Mouse (Mus musculus): Measurements from ENCODE around the gene Fnbp4. TPM values are rescaled to one million over a fixed set of nuclear protein-coding genes. Genes with fewer than 3 reads are reported as not detected.

Fnbp4 gene
- total and polyA plus RNA-seq, 3 experiments, result 33.6 to 74.0 (median 48.8) TPM

- H3K79me2 ChIP-seq (replicated peaks; ENCODE audit: control insufficient read depth, extremely low read depth, insufficient read depth, poor library complexity, severe bottlenecking), result 0 out of 2 replicates have a peak, but pooled peaks cover 4% of the 10 kb centered on the region
- no peaks in the 10 kb centered on the region for H3K9me3 ChIP-seq (replicated peaks; ENCODE audit: low read length)
- TF ChIP-seq ZC3H11A (IDR thresholded peaks at IDR 0.05; ENCODE audit: low read depth, low read length), result no peak
- no peak overlapping the region for H3K4me2 ChIP-seq (ENCODE audit: insufficient read depth, low read depth, poor library complexity, severe bottlenecking)
- H3K36me3 ChIP-seq (replicated peaks in 1 of 2; ENCODE audit: control insufficient read depth in 1 of 2, insufficient read depth in 1 of 2, low read length in 1 of 2), result peaks cover 22 to 47% of the 10 kb centered on the region in 2 experiments
- H3K4me1 ChIP-seq (ENCODE audit: control insufficient read depth in 1 of 2, insufficient read depth in 2 of 2), result peaks cover 0 to 44% of the 10 kb centered on the region in 2 experiments; a peak in 2 of 4 replicates
- no peak for DNase-seq (ENCODE audit: extremely low read depth)
- no peaks in the 10 kb centered on the region for H3K27me3 ChIP-seq (replicated peaks)
- no peak overlapping the region for H3K9ac ChIP-seq (ENCODE audit: insufficient read depth, low read depth)
- in situ Hi-C loops (cut with MboI; ENCODE audit: low pct_ligation_motif_present, low pct_unique_long_range_greater_than_20kb, low sequenced_read_pairs) (no loop called here), dilution Hi-C loops (cut with MboI; ENCODE audit: extremely low pct_ligation_motif_present, extremely low pct_unique_long_range_greater_than_20kb, low sequenced_read_pairs) (no loop called here)
- no peak overlapping the region for H3K27ac ChIP-seq (ENCODE audit: insufficient read depth, low read depth)
- H3K4me3 ChIP-seq (replicated peaks in 1 of 3; ENCODE audit: low read depth in 2 of 3, low read length in 2 of 3, poor library complexity in 1 of 3), result no peak overlapping the region
Measured at GRCm38 (mm10) chr2:90782901-90783486, 37.8 kb downstream of the Fnbp4 start.

- Histone ChIP-seq H3K9ac (ENCODE audit: insufficient read depth, low read depth) (no peak overlapping the region), H3K4me1 (ENCODE audit: control insufficient read depth in 1 of 2, insufficient read depth in 2 of 2) (no peaks in the 10 kb centered on the region), H3K4me3 (replicated peaks in 1 of 3; ENCODE audit: low read depth in 2 of 3, low read length in 2 of 3, poor library complexity in 1 of 3) (no peak overlapping the region), H3K79me2 (replicated peaks; ENCODE audit: control insufficient read depth, extremely low read depth, insufficient read depth, poor library complexity, severe bottlenecking) (no peaks in the 10 kb centered on the region), H3K27ac (ENCODE audit: insufficient read depth, low read depth) (no peak overlapping the region), H3K4me2 (ENCODE audit: insufficient read depth, low read depth, poor library complexity, severe bottlenecking) (no peak overlapping the region), H3K27me3 (replicated peaks) (no peaks in the 10 kb centered on the region), H3K9me3 (replicated peaks; ENCODE audit: low read length) (no peaks in the 10 kb centered on the region), H3K36me3 (replicated peaks in 1 of 2; ENCODE audit: control insufficient read depth in 1 of 2, insufficient read depth in 1 of 2, low read length in 1 of 2) (peaks cover 0 to 9% of the 10 kb centered on the region in 2 experiments)
- dilution Hi-C loops (cut with MboI; ENCODE audit: extremely low pct_ligation_motif_present, extremely low pct_unique_long_range_greater_than_20kb, low sequenced_read_pairs), result no loop called here
- in situ Hi-C loops (cut with MboI; ENCODE audit: low pct_ligation_motif_present, low pct_unique_long_range_greater_than_20kb, low sequenced_read_pairs), result no loop called here
- TF ChIP-seq MEF2A (IDR thresholded peaks at IDR 0.05; ENCODE audit: borderline replicate concordance, low read depth, low read length) (no peak), ZC3H11A (IDR thresholded peaks at IDR 0.05; ENCODE audit: low read depth, low read length) (no peak), POLR2A (IDR thresholded peaks at IDR 0.05; ENCODE audit: low read depth, low read length) (no peak)
- DNase-seq (ENCODE audit: extremely low read depth), result no peak
Measured at GRCm38 (mm10) chr2:90788126-90788525, 43.0 kb downstream of the Fnbp4 start.

GRCm38 (mm10) chr2:90808241-90809126, 63.3 kb downstream of the Fnbp4 start:
- Histone ChIP-seq H3K27ac (ENCODE audit: insufficient read depth, low read depth) (no peak overlapping the region), H3K36me3 (replicated peaks in 1 of 2; ENCODE audit: control insufficient read depth in 1 of 2, insufficient read depth in 1 of 2, low read length in 1 of 2) (no peaks in the 10 kb centered on the region), H3K79me2 (replicated peaks; ENCODE audit: control insufficient read depth, extremely low read depth, insufficient read depth, poor library complexity, severe bottlenecking) (no peaks in the 10 kb centered on the region), H3K4me2 (ENCODE audit: insufficient read depth, low read depth, poor library complexity, severe bottlenecking) (no peak overlapping the region), H3K9ac (ENCODE audit: insufficient read depth, low read depth) (no peak overlapping the region), H3K9me3 (replicated peaks; ENCODE audit: low read length) (no peaks in the 10 kb centered on the region), H3K27me3 (replicated peaks) (no peaks in the 10 kb centered on the region), H3K4me3 (replicated peaks in 1 of 3; ENCODE audit: low read depth in 2 of 3, low read length in 2 of 3, poor library complexity in 1 of 3) (no peak overlapping the region), H3K4me1 (ENCODE audit: control insufficient read depth in 1 of 2, insufficient read depth in 2 of 2) (peaks cover 0 to 7% of the 10 kb centered on the region in 2 experiments; a peak in 3 of 4 replicates)
- DNase-seq (ENCODE audit: extremely low read depth), result no peak
- TF ChIP-seq MAFK (IDR thresholded peaks at IDR 0.05; ENCODE audit: insufficient replicate concordance, low read length) (0 out of 2 replicates have a peak, but pooled peaks have one; percentile 28), JUN (IDR thresholded peaks at IDR 0.05; ENCODE audit: insufficient read depth, low read depth, low read length) (no peak)
- in situ Hi-C loops (cut with MboI; ENCODE audit: low pct_ligation_motif_present, low pct_unique_long_range_greater_than_20kb, low sequenced_read_pairs), result no loop called here
- dilution Hi-C loops (cut with MboI; ENCODE audit: extremely low pct_ligation_motif_present, extremely low pct_unique_long_range_greater_than_20kb, low sequenced_read_pairs), result no loop called here
